8 mouse cellular contexts compared by ENCODE assay signal in genomic region chr1:80830196-80830794, GRCm38 (mm10).
DNase-seq lines count a peak whose midpoint lies in the region; ATAC-seq lines count a peak whose summit lies in the region.

No protein-coding gene starts in this region.

- H3K36me3 ChIP-seq in hindbrain, embryonic 14.5 days (replicated peaks; ENCODE audit: control insufficient read depth, insufficient read depth) = no peaks in the 10 kb centered on the region

- no peaks in the 10 kb centered on the region for H3K9me3 ChIP-seq in hindbrain, embryonic 14.5 days (ENCODE audit: control insufficient read depth, low read length)

- H3K27ac ChIP-seq in hindbrain, embryonic 14.5 days = no peak overlapping the region

- no peak overlapping the region for H3K4me2 ChIP-seq in hindbrain, embryonic 14.5 days (replicated peaks)

- no peak for ATAC-seq in CD4-positive, CD25-positive, alpha-beta regulatory T cell, adult 4 months
- 0 out of 2 replicates have a peak, but pooled peaks have one; percentile 53 for ATAC-seq in hindbrain, embryonic 14.5 days (ENCODE audit: low FRiP score)

- peak; percentile 32 for DNase-seq in CD4-positive, CD25-positive, alpha-beta regulatory T cell, adult 2 months (ENCODE audit: low read depth, low spot score)
- peak; percentile 58 for DNase-seq in layer of hippocampus, adult 11-12 months (ENCODE audit: low spot score)
- no peak for DNase-seq in layer of hippocampus, adult 9-11 months
- peak; percentile 58 for DNase-seq in MN1 (ENCODE audit: low spot score)
- DNase-seq in hindbrain, embryonic 14.5 days (ENCODE audit: low spot score) = peak; percentile 83
- no peak for DNase-seq in testis, postnatal 10 days (ENCODE audit: low spot score)
- no peak for DNase-seq in spleen, adult 18-20 months

- no peaks in the 10 kb centered on the region for H3K4me1 ChIP-seq in hindbrain, embryonic 14.5 days (replicated peaks; ENCODE audit: control insufficient read depth, insufficient read depth, low read length)

- H3K27me3 ChIP-seq in hindbrain, embryonic 14.5 days (ENCODE audit: control insufficient read depth, insufficient read depth, low read length) = no peaks in the 10 kb centered on the region

- no peak overlapping the region for H3K4me3 ChIP-seq in hindbrain, embryonic 14.5 days (replicated peaks; ENCODE audit: low read length)

- H3K9ac ChIP-seq in hindbrain, embryonic 14.5 days = no peak overlapping the region

Comparison
In these comparisons a context has a peak if more than half of its experiments do, and no peak if none do; other contexts are left out.
1. DNase-seq: peak in CD4-positive, CD25-positive, alpha-beta regulatory T cell, adult 2 months (single experiment), layer of hippocampus, adult 11-12 months (single experiment), MN1 (single experiment) and hindbrain, embryonic 14.5 days (single experiment); none in layer of hippocampus, adult 9-11 months (single experiment), testis, postnatal 10 days (single experiment) and spleen, adult 18-20 months (0 of 2).